Mouse (Mus musculus): Measurements from ENCODE around the gene Fcrl6.

Fcrl6 gene

GRCm38 (mm10) chr1:172602326-172602725, at the start of gene Fcrl6:
TSS of gene Fcrl6 (minus strand) at chr1:172602551.
- in situ Hi-C loops (cut with MboI) = no loop called here

GRCm38 (mm10) chr1:172651288-172651987, 49.1 kb upstream of the Fcrl6 start:
- in situ Hi-C loops (cut with MboI) = no loop called here

- in situ Hi-C loops (cut with MboI) = no loop called here
Observed at GRCm38 (mm10) chr1:172650519-172651287, 48.4 kb upstream of the Fcrl6 start.

- in situ Hi-C loops (cut with MboI) = no loop called here
Observed at GRCm38 (mm10) chr1:172649396-172649795, 47.0 kb upstream of the Fcrl6 start.

- in situ Hi-C loops (cut with MboI) = no loop called here
Observed at GRCm38 (mm10) chr1:172647236-172647635, 44.9 kb upstream of the Fcrl6 start.

- in situ Hi-C loops (cut with MboI) = loop anchor here (10.0 kb wide), 2 partner anchors 114 to 224 kb away; partner anchors contain the start of gene Cfap45
Observed at GRCm38 (mm10) chr1:172638781-172639180, 36.4 kb upstream of the Fcrl6 start.

GRCm38 (mm10) chr1:172637801-172638200, 35.5 kb upstream of the Fcrl6 start:
- in situ Hi-C loops (cut with MboI) = loop anchor here (10.0 kb wide), 2 partner anchors 113 to 223 kb away; partner anchors contain the start of gene Cfap45

GRCm38 (mm10) chr1:172636266-172636665, 33.9 kb upstream of the Fcrl6 start:
- in situ Hi-C loops (cut with MboI) = loop anchor here (10.0 kb wide), 2 partner anchors 111 to 221 kb away; partner anchors contain the start of gene Cfap45

- in situ Hi-C loops (cut with MboI) = loop anchor here (10.0 kb wide), 2 partner anchors 110 to 220 kb away; partner anchors contain the start of gene Cfap45
Observed at GRCm38 (mm10) chr1:172635258-172635657, 32.9 kb upstream of the Fcrl6 start.

- in situ Hi-C loops (cut with MboI) = loop anchor here (10.0 kb wide), 2 partner anchors 109 to 219 kb away; partner anchors contain the start of gene Cfap45
Observed at GRCm38 (mm10) chr1:172634136-172634535, 31.8 kb upstream of the Fcrl6 start.

- in situ Hi-C loops (cut with MboI) = loop anchor here (10.0 kb wide), 2 partner anchors 108 to 218 kb away; partner anchors contain the start of gene Cfap45
Observed at GRCm38 (mm10) chr1:172632451-172633326, 30.3 kb upstream of the Fcrl6 start, which contains the start of gene Dusp23. TSS of gene Dusp23 (minus strand) at chr1:172632962.

- in situ Hi-C loops (cut with MboI) = loop anchor here (10.0 kb wide), 2 partner anchors 107 to 217 kb away; partner anchors contain the start of gene Cfap45
Observed at GRCm38 (mm10) chr1:172631721-172632120, 29.4 kb upstream of the Fcrl6 start.

GRCm38 (mm10) chr1:172629831-172630230, 27.5 kb upstream of the Fcrl6 start:
- in situ Hi-C loops (cut with MboI) = loop anchor here (10.0 kb wide), 2 partner anchors 105 to 215 kb away; partner anchors contain the start of gene Cfap45

- in situ Hi-C loops (cut with MboI) = no loop called here
Observed at GRCm38 (mm10) chr1:172626306-172626705, 24.0 kb upstream of the Fcrl6 start.

GRCm38 (mm10) chr1:172624081-172624480, 21.7 kb upstream of the Fcrl6 start:
- in situ Hi-C loops (cut with MboI) = no loop called here

GRCm38 (mm10) chr1:172623599-172623998, 21.2 kb upstream of the Fcrl6 start:
- in situ Hi-C loops (cut with MboI) = no loop called here

GRCm38 (mm10) chr1:172619235-172619634, 16.9 kb upstream of the Fcrl6 start:
- in situ Hi-C loops (cut with MboI) = no loop called here

GRCm38 (mm10) chr1:172618141-172618540, 15.8 kb upstream of the Fcrl6 start:
- in situ Hi-C loops (cut with MboI) = no loop called here

GRCm38 (mm10) chr1:172617365-172618076, 15.2 kb upstream of the Fcrl6 start:
- in situ Hi-C loops (cut with MboI) = no loop called here

- in situ Hi-C loops (cut with MboI) = no loop called here
Observed at GRCm38 (mm10) chr1:172616537-172617300, 14.4 kb upstream of the Fcrl6 start.
